Mouse (Mus musculus) brain, embryonic 14.5 days (tissue): ENCODE results near the gene Cldn9. TPM values are rescaled to one million over a fixed set of nuclear protein-coding genes. Genes with fewer than 3 reads are reported as not detected.

Source experiments
- DNase-seq: peaks from one replicate; pipeline ENCODE4 v3.0.0-alpha.2; 2011; ENCODE audit warnings: low read depth
- CTCF ChIP-seq: fragments of 200-500 bp; IDR thresholded peaks from 2 replicates; pipeline ENCODE4 v1.5.1; 2012; ENCODE audit warnings: inconsistent platforms, mild to moderate bottlenecking, moderate library complexity, borderline replicate concordance; ENCODE audit not compliant: insufficient read depth, insufficient read length; ENCODE audit errors: extremely low read depth
- POLR2A ChIP-seq: fragments of 200-500 bp; IDR thresholded peaks from 2 replicates; pipeline ENCODE4 v1.6.1; 2012; ENCODE audit warnings: mild to moderate bottlenecking, inconsistent platforms, borderline replicate concordance; ENCODE audit not compliant: poor library complexity, insufficient read depth, insufficient read length, severe bottlenecking; ENCODE audit errors: extremely low read depth
- polyA plus RNA-seq: library from polyadenylated mRNA; depleted of rRNA; stranded (reverse); fragments of >200 nt; gene quantifications from 2 replicates; pipeline ENCODE4 v1.2.3, GENCODE M21; 2012; rRNA removed

Cldn9 gene
- 0.92 and 0.93 TPM in 2 replicates for polyA plus RNA-seq

GRCm38 (mm10) chr17:23683856-23684672, at the start of gene Cldn9:
Gene Cldn9 (minus strand): TSS chr17:23684026.
- TF ChIP-seq POLR2A: no peak
- no peak for TF ChIP-seq CTCF
- DNase-seq: peak; percentile 51

GRCm38 (mm10) chr17:23730441-23730840, 46.6 kb upstream of the Cldn9 start:
- TF ChIP-seq CTCF: no peak
- no peak for TF ChIP-seq POLR2A
- DNase-seq: no peak

- peak; percentile 84 for DNase-seq
- TF ChIP-seq POLR2A: no peak
- no peak; the same call in 1 of the 2 replicates for TF ChIP-seq CTCF
Observed at GRCm38 (mm10) chr17:23726758-23727142, 42.9 kb upstream of the Cldn9 start.

- TF ChIP-seq POLR2A (no peak; the same call in 1 of the 2 replicates), CTCF (no peak)
- DNase-seq: peak; percentile 96
Observed at GRCm38 (mm10) chr17:23725999-23726757, 42.4 kb upstream of the Cldn9 start, which contains the start of gene Pkmyt1. Gene Pkmyt1 (plus strand): TSS chr17:23726336.

GRCm38 (mm10) chr17:23725477-23725876, 41.7 kb upstream of the Cldn9 start:
- DNase-seq: no peak
- TF ChIP-seq CTCF: no peak
- no peak for TF ChIP-seq POLR2A

GRCm38 (mm10) chr17:23722376-23723125, 38.7 kb upstream of the Cldn9 start, which contains the start of gene 1520401A03Rik:
Gene 1520401A03Rik (minus strand): TSS chr17:23722783.
- no peak for DNase-seq
- TF ChIP-seq POLR2A: no peak
- no peak for TF ChIP-seq CTCF

- TF ChIP-seq POLR2A (no peak), CTCF (no peak)
- no peak for DNase-seq
Observed at GRCm38 (mm10) chr17:23721886-23722285, 38.1 kb upstream of the Cldn9 start.

GRCm38 (mm10) chr17:23719455-23719854, 35.6 kb upstream of the Cldn9 start:
- no peak for DNase-seq
- no peak for TF ChIP-seq CTCF
- TF ChIP-seq POLR2A: no peak

- no peak for DNase-seq
- no peak for TF ChIP-seq CTCF
- no peak for TF ChIP-seq POLR2A
Observed at GRCm38 (mm10) chr17:23717003-23717402, 33.2 kb upstream of the Cldn9 start.

- TF ChIP-seq POLR2A (no peak), CTCF (peak; percentile 93)
- DNase-seq: peak; percentile 83
Observed at GRCm38 (mm10) chr17:23706212-23706611, 22.4 kb upstream of the Cldn9 start.
